Mouse (Mus musculus): ENCODE data around the gene AI661453. TPM values are rescaled to one million over a fixed set of nuclear protein-coding genes. Genes with fewer than 3 reads are reported as not detected.

Gene AI661453
- total and polyA plus RNA-seq, 3 experiments: not detected

GRCm38 (mm10) chr17:47515180-47515844 lies 78.9 kb downstream of the AI661453 start:
- dilution Hi-C loops (cut with MboI; ENCODE audit: extremely low pct_ligation_motif_present, extremely low pct_unique_long_range_greater_than_20kb, low sequenced_read_pairs) (no loop called here), in situ Hi-C loops (cut with MboI; ENCODE audit: low pct_ligation_motif_present, low pct_unique_long_range_greater_than_20kb, low sequenced_read_pairs) (no loop called here)
- Histone ChIP-seq H3K4me3 (replicated peaks in 1 of 3; ENCODE audit: low read depth in 2 of 3, low read length in 2 of 3, poor library complexity in 1 of 3) (no peak overlapping the region), H3K4me2 (ENCODE audit: insufficient read depth, low read depth, poor library complexity, severe bottlenecking) (no peak overlapping the region), H3K27ac (ENCODE audit: insufficient read depth, low read depth) (no peak overlapping the region), H3K9ac (ENCODE audit: insufficient read depth, low read depth) (no peak overlapping the region), H3K4me1 (ENCODE audit: control insufficient read depth in 1 of 2, insufficient read depth in 2 of 2) (peaks cover 13 to 47% of the 10 kb centered on the region in 2 experiments), H3K79me2 (replicated peaks; ENCODE audit: control insufficient read depth, extremely low read depth, insufficient read depth, poor library complexity, severe bottlenecking) (no peaks in the 10 kb centered on the region), H3K27me3 (replicated peaks) (no peaks in the 10 kb centered on the region), H3K36me3 (replicated peaks in 1 of 2; ENCODE audit: control insufficient read depth in 1 of 2, insufficient read depth in 1 of 2, low read length in 1 of 2) (no peaks in the 10 kb centered on the region), H3K9me3 (replicated peaks; ENCODE audit: low read length) (no peaks in the 10 kb centered on the region)
- DNase-seq (ENCODE audit: extremely low read depth): peak; percentile 83
- TF ChIP-seq JUN (IDR thresholded peaks at IDR 0.05; ENCODE audit: insufficient read depth, low read depth, low read length): peak; percentile 69; the same call in 1 of the 2 replicates
- TF ChIP-seq MAZ (IDR thresholded peaks at IDR 0.05; ENCODE audit: low read depth, low read length): 0 out of 2 replicates have a peak, but pooled peaks have one; percentile 26
- TF ChIP-seq PAX5 (IDR thresholded peaks at IDR 0.05; ENCODE audit: low read length): no peak
- TF ChIP-seq MYC (IDR thresholded peaks at IDR 0.05; ENCODE audit: low read depth, low read length): 0 out of 2 replicates have a peak, but pooled peaks have one; percentile 11
- TF ChIP-seq MAX (IDR thresholded peaks at IDR 0.05; ENCODE audit: low read length): no peak
- peak; percentile 93 for TF ChIP-seq IRF4 (IDR thresholded peaks at IDR 0.05; ENCODE audit: low read depth, low read length)
- no peak for TF ChIP-seq KAT2A (IDR thresholded peaks at IDR 0.05; ENCODE audit: insufficient replicate concordance, low read length)
- TF ChIP-seq CTCF (conservative IDR thresholded peaks at IDR 0.05 in 1 of 2, IDR thresholded peaks at IDR 0.05 in 1 of 2; ENCODE audit: low read depth in 2 of 2, low read length in 2 of 2): no peak
- peak; percentile 89 for TF ChIP-seq RCOR1 (conservative IDR thresholded peaks at IDR 0.05; ENCODE audit: low read depth, low read length)
- TF ChIP-seq ETS1 (conservative IDR thresholded peaks at IDR 0.05; ENCODE audit: low read depth, low read length): peak; percentile 79
- peak; percentile 77 for TF ChIP-seq JUND (conservative IDR thresholded peaks at IDR 0.05; ENCODE audit: low read depth, low read length)
- TF ChIP-seq CHD1 (IDR thresholded peaks at IDR 0.05; ENCODE audit: low read depth, low read length): no peak
- TF ChIP-seq USF2 (conservative IDR thresholded peaks at IDR 0.05; ENCODE audit: low read depth, low read length): no peak
- no peak for TF ChIP-seq SIN3A (IDR thresholded peaks at IDR 0.05; ENCODE audit: low read length)
- TF ChIP-seq UBTF (IDR thresholded peaks at IDR 0.05; ENCODE audit: low read depth, low read length): no peak
- TF ChIP-seq ZC3H11A (IDR thresholded peaks at IDR 0.05; ENCODE audit: low read depth, low read length): no peak
- peak; percentile 66 for TF ChIP-seq CHD2 (IDR thresholded peaks at IDR 0.05; ENCODE audit: low read length)
- no peak for TF ChIP-seq HCFC1 (IDR thresholded peaks at IDR 0.05; ENCODE audit: low read depth, low read length)
- TF ChIP-seq USF1 (IDR thresholded peaks at IDR 0.05; ENCODE audit: low read depth, low read length): no peak
- no peak for TF ChIP-seq POLR2AphosphoS2 (IDR thresholded peaks at IDR 0.05; ENCODE audit: low read depth, low read length)
- peak; percentile 76 for TF ChIP-seq BHLHE40 (IDR thresholded peaks at IDR 0.05; ENCODE audit: low read depth, low read length)
- TF ChIP-seq RAD21 (IDR thresholded peaks at IDR 0.05; ENCODE audit: low read depth, low read length): no peak; the same call in 1 of the 2 replicates
- 0 out of 2 replicates have a peak, but pooled peaks have one; percentile 49 for TF ChIP-seq MEF2A (IDR thresholded peaks at IDR 0.05; ENCODE audit: borderline replicate concordance, low read depth, low read length)
- 0 out of 2 replicates have a peak, but pooled peaks have one; percentile 50 for TF ChIP-seq TCF12 (IDR thresholded peaks at IDR 0.05; ENCODE audit: low read depth, low read length)
- TF ChIP-seq ZKSCAN1 (IDR thresholded peaks at IDR 0.05; ENCODE audit: borderline replicate concordance, low read depth, low read length): no peak
- no peak for TF ChIP-seq ZMIZ1 (IDR thresholded peaks at IDR 0.05; ENCODE audit: low read depth, low read length)
- TF ChIP-seq ELF1 (IDR thresholded peaks at IDR 0.05; ENCODE audit: low read depth, low read length): peak; percentile 54
- no peak for TF ChIP-seq TBP (conservative IDR thresholded peaks at IDR 0.05; ENCODE audit: low read depth, low read length)
- TF ChIP-seq MXI1 (IDR thresholded peaks at IDR 0.05; ENCODE audit: low read depth, low read length): no peak
- peak; percentile 93 for TF ChIP-seq EP300 (IDR thresholded peaks at IDR 0.05; ENCODE audit: low read length)
- TF ChIP-seq ZNF384 (IDR thresholded peaks at IDR 0.05; ENCODE audit: low read depth, low read length): no peak

Data from CH12.LX (cell line).